Mouse (Mus musculus) bone marrow macrophage, adult 2 months (primary cell): ENCODE data around the gene AC170998.1.

ENCODE experiments used
- CTCF ChIP-seq: IDR thresholded peaks from 2 replicates; pipeline ENCODE4 v1.5.1; 2012; ENCODE audit warnings: low read depth, mild to moderate bottlenecking, low read length, moderate library complexity
- POLR2A ChIP-seq: IDR thresholded peaks from 2 replicates; pipeline ENCODE4 v1.6.1; 2012; ENCODE audit warnings: mild to moderate bottlenecking, low read depth, low read length, borderline replicate concordance

DNA sequence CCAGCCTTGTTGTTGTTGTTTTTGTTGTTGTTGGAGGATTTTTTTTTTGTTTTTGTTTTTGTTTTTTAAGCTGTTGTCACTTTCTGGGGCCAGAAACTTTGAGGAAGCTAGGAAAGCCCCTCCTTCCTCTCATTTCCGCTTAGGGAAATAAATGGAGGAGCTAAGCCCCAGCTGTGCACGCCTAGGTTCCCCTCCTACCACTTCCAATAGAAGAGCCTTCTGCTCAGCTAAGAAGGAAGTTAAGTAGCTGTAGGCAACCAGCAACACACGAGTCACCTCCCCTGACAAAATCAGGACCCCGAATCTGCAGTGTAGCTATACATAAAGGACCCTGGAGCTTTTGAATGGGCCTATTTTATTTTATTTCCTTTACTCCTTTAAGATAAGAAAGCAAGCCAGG, 12.1 kb downstream of the AC170998.1 start:
- TF ChIP-seq CTCF = no peak
- TF ChIP-seq POLR2A = no peak
